Mouse (Mus musculus): ENCODE measurements around the gene Ubr4.
"Not testable (repeated sequence)": the region's sequence is repeated elsewhere in the genome, so short reads cannot be mapped to it uniquely, and the experiment has no call there.

The Ubr4 gene

DNA sequence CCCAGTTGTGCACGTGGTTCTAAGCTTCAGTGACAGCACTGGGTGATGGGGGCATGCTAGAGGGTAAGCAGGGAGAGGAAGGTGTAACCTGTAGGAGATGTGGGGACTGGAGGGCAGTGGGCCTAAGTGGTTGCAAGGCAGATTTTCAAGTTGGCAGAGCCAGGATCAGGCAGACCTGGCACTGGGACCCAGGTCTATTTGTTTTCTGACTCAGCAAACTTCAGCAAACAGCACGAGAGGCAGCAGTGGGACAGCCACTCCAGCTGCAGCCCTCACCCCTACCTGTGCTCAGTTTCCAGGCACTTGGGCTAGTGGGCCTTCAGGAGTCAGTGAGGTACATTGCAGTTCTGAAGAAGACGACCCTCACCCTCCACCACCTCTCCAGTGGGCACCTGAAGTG is 4.8 kb downstream of the Ubr4 start:
- DNase-seq (ENCODE audit: low spot score in 2 of 2): no peak

DNA sequence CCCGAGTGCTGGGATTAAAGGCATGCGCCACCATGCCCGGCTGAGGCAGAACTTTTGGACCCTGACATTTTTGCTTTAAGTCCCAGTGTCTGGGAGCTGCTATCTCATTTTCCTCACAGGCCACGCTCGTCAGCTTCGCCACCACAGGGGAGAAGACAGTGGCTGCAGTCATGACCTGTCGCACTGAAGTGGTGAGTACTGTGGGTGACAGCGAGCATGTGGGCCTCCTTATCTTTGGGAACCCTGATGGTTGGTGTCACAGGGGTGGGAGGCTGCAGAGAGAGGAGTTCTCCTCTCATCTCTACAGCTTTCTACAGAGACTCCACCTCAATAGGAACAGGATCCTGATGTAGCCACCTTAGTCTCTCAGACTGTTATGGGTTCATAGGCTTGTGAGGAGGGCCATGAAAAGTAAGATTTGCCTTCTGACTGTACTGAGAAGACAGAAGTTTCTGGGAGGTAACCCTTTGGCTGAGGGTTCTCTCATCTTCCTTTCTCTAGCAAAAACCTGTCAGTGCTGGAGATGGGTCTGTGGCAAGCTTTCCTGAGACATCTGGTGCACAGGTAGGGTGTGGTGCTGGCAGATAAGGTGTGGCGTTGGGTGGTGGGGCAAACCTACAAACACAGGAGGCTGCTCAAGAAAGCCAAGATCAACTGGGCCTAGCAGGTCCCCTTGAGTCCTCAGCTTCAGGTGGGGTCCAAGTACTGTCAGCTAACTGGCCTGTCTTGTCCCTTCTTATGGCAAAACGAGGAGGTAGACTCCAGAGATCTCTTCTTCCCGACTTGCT is 8.5 kb downstream of the Ubr4 start:
- peak in 1 of 2 experiments; percentile 25 for DNase-seq (ENCODE audit: low spot score in 2 of 2)

DNA sequence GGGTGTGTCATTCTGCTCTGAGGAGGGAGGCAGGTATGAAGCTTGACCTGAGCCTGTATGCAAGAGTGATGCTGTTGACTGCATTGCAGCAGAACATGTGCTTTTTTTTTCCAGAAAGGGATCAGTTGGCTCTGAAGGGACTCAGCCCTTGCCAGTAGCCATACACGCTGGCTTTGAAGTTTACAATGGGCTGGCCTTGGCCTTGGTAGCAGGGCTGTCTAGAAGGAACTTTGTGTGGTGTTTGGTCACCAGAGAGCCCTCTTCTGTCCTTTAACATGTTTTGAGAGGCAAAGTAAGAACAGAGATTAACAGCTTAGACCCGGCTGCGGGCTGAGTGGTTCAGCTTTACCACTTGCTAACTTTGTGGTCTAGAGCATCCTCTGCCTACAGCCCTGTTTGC is 14.9 kb downstream of the Ubr4 start:
- DNase-seq (ENCODE audit: low spot score in 2 of 2): no peak

DNA sequence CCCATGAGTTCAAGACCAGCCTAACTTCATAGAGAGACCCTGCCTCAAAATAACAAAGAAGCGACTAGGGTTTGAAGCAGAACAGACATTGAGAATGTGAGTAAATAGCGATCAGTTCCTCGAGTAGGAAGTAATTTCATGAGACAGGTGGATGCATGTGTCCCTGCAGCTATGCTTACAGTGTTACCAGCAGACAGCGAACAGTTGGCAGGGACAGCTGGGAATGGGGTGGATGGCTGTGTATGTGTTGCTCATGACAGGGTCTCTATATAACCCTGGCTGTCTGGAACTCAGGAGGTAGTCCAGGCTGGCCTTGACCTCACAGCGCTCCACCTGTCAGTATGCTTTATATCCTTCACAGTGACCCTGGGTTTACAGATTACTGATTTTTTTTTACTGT is 15.6 kb downstream of the Ubr4 start:
- no peak for DNase-seq (ENCODE audit: low spot score in 2 of 2)

DNA sequence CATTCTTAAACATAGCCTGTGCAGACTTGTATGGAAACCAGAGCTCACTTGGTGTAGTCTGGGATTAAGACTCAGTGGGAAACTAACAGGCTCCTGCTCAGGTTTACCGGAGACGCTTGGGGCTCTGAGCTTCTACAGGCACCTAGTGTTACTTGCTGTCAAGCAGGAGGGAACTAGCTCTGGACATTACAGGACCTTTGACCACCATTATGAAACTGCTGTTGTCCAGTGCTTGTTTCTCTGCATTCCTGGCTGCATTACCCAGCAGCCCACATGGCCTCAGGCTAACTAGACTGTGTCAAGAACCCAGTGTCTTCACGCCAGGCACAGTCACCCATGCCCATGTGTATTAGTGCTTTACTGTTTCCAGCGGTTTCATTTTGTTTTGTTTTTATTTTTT is 20.7 kb downstream of the Ubr4 start:
- DNase-seq (ENCODE audit: low spot score in 2 of 2): no peak

DNA sequence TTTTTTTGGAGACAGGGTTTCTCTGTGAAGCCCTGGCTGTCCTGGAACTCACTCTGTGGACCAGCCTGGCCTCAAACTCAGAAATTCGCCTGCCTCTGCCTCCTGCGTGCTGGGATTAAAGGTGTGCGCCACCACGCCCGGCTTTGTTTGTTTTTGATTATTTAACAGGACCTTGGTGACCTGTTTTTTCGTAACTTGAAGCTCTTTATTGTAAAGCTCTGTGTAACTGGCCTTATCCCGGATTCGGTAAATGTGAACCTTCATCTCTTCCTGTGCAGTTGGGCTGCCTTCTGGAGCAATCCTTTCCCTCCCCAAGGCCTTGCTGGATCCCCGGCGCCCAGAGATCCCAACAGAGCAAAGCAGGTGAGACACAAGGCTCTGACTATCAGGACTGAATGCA is 21.1 kb downstream of the Ubr4 start:
- no peak for DNase-seq (ENCODE audit: low spot score in 2 of 2)

DNA sequence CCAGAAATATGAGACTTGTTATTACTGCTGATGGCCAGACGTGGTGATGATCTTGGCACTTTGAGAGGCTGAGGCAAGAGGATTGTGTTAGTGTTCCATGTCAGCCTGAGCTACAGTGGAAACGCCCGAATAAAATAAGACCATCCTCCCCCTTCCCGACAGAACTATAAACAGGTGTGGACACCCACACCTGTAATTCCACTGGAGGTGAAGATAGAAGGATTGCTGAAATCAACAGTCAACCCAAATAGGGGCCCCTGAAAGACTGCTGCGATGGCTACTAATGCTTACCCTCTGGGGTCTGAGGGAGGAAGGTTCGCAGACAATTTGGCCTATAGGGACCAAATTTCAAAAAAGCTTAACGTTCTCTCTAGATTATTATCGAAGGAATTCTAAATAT is 27.3 kb downstream of the Ubr4 start:
- DNase-seq (ENCODE audit: low spot score in 2 of 2): no peak

DNA sequence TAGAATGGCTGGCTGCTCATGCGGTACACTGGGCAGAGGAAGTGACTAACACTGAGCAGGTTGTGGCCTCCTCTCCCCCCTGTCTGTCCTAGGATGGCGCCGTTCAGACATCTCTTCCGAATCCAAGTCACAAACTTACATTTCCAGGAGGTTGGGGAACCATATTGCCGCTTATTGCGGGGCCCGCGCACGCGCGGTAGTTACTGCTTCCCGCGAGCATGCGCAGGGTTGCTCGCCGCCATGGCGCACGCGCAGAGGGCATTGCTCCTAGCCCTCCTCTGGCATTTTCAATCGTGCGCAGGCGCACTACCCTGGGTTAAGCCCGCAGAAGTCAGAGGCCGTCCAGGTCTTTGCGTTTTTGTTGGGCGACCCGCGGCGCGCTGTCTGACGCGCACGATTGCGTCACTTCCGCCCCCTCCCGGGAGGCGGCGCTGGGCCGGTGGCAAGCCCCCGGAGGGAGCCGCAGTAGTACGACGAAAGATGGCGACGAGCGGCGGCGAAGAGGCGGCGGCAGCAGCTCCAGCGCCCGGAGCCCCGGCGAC is 27.9 kb downstream of the Ubr4 start:
- DNase-seq (ENCODE audit: low spot score in 2 of 2): peak; percentile 99 to 100

DNA sequence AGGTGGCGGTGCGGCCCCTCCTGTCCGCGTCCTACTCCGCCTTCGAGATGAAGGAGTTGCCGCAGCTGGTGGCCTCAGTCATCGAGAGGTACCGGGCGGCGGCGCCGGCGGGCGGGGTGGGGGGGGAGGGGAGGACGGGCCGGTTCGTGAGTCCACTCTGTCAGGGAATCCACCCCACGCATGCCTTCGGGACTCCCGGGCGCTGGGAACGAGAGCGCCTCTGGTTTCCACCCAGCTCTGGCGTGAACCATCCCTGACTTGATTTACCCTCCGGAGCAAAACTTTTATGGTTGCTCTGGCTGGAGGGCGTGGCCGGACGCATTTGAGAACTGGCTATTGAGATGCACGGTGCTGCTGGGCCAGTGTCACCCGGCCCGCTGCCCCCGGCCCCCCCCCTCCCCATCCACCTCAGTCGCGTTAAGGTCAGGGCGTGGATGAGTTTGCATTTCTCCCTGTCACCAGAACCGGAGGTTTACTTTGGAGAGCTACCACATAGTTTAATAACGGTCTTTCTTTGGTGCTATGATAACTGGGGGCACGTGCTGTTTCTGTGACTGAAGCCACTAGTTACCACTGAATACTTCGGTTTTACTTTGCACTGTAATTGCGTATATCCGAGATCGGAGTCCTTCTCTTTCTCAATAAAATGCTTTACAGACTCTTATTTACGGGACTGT is 28.5 kb downstream of the Ubr4 start:
- peak in 1 of 2 experiments; percentile 42 for DNase-seq (ENCODE audit: low spot score in 2 of 2)

DNA sequence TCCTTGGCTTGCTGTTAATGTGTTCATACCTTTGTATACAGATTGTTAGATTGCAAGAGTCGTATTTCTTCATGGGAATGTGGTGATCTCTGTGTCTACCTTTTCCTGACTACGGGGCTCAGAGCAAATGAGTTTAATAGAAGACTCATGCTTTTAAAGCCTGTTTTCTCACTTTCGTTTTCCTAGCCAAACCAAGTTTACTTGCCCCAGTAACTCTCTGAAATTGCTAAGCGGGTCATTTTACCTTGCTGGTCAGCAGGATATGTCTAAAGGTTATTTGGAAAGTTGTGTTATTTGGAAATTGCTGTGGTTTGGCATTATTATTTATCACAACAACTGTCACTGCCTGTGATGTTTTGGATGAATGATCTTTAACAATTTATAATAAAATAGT is 29.0 kb downstream of the Ubr4 start:
- no peak for DNase-seq (ENCODE audit: low spot score in 2 of 2)

DNA sequence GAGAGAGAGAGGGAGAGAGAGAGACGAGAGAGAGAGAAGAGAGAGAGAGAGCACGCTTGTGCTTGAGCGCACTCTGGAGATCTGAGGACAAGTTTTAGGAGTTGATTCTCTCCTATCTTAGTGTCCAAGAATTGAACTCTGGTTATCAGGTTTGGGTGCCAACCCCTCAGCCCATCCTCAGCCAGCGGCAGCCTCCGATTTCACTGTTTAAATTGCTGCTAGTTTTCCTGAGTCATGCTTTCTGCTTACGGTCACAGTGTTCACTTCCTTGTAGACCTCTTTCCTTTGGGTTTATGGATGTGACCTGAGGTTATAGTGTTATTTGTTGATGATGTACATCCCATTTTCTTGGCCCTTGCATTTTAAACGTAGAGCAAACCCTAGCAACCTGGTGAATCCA is 29.8 kb downstream of the Ubr4 start:
- no peak for DNase-seq (ENCODE audit: low spot score in 2 of 2)

DNA sequence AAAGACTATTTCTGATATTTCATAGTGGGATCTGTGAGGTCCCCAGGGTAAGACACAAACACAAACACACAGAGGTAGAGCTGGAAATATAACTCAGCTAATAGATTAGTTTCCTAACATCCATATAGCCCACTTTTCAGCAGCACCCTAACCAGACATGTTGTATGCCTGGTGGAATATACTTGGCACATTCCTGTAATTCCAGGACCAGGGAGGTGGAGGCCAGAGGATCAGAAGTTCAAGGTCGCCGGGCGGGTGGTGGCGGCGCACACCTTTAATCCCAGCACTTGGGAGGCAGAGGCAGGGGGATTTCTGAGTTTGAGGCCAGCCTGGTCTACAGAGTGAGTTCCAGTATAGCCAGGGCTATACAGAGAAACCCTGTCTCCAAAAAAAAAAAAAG is 33.4 kb downstream of the Ubr4 start:
- not testable (repeated sequence) for DNase-seq (ENCODE audit: low spot score in 2 of 2)

DNA sequence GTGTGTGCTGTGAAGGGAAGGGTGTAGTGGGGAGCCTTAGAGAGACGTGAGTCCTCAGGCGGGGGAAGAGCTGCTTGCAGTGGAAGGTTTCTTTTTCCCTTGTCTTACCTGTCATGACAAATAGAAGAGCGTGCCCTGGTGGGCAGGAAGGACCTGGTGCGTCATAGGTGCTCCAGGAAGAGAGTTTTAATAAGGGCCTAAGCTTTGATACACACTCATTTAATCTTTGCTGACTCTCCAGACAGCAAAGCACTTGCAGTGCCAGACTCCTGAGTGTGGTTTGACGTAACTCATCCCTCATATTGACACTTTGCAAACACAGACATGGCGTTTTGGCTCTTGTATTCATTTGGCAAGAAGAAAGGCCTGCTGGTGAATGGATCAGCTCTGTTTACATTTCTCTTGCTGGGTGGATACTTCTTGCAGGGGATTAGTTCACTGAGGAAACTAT is 34.5 kb downstream of the Ubr4 start:
- no peak for DNase-seq (ENCODE audit: low spot score in 2 of 2)

DNA sequence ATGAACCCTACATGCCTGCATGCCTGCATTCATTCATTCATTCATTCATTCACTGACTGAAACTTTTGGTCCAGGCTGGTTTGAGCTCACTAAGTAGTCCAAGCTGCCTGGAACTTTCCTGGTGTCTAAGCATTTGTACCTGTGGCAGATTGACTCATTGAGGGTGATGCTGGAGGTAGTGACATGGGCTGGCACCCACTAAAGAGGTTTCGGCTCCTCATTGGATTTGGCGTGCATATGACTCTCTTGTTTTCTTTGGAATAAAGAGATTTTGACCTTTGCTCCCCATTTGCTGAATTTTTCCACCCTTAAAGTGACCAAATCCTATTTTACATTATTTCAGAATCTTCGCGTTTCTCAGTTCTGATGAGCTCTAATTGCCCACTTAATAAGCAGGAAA is 37.1 kb downstream of the Ubr4 start:
- DNase-seq (ENCODE audit: low spot score in 2 of 2): no peak

DNA sequence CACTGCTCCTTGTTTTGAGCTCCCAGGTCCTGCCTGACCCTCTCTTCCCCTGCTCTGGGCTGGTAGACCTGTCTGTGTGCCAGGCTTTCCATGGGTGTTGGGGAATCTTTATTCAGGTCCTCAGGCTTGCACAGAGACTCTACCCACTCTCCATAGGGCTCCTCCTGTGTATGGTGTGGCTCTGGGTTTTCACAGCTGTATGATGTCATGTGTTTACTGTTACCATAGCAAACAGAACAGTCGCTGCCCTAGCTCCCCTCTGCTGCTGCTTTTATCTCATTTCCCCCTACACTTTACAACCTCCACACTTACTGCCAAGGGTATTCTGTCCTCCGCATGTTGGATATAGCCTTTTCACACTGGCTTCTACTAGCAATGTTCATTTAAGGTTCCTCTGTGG is 43.0 kb downstream of the Ubr4 start:
- no peak for DNase-seq (ENCODE audit: low spot score in 2 of 2)

DNA sequence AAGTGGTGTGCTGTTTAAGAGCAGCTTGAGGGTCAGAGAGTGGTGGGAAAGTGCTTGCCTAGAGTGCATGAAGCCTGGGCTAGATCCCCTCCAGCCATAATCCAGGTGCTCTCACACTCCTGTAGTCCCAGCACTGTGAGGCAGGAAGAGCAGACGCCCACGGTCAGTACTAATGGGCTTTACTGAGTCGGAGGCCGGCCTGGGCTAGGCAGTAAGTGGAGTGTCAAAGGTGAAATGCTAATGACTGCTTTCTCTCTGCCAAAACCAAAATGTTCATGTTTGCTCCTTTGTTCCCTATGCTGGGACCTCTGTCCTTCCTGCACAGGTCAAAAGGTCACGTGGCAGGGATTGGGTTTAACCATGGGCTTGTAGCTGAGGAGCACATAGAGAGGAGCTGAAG is 48.1 kb downstream of the Ubr4 start:
- no peak for DNase-seq (ENCODE audit: low spot score in 2 of 2)

DNA sequence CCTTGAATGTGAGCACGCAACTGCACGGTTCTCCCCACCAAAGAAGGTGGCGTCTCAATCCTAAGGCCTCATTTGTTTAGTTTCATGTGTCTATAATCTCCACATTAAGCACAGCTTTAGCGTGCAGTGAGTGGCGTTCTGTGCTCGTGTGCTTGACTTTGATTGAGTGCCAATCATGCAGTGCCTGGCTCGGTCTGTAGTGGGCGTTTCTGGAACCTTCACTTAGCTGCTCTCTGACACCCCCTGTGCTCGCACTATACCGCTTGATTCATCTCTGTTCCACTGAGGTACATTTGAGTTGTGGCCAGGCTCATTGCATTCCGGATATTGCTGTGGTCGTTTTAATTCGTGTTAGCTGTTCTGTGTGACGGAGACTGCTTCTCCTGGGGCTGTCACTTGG is 50.8 kb downstream of the Ubr4 start:
- DNase-seq (ENCODE audit: low spot score in 2 of 2): no peak

DNA sequence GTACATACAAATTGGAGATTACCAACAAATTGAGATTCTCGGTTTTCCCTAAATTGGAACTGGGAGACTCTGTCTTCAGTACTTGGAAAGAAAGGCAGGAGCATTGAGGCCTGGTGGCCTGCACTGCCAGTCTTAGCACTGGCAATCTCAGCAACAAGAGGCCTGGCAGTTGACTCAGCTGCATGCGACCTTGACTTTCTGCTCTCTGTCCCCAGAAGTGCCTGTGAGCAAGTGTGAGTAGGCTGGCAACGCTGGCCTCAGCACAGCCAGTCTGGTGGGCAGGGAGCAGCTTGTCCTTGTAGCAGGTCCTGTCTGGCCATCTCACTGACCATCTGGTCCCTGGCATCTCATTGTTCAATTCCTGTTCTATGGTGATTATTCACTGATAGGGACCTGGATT is 58.9 kb downstream of the Ubr4 start:
- no peak for DNase-seq (ENCODE audit: low spot score in 2 of 2)

DNA sequence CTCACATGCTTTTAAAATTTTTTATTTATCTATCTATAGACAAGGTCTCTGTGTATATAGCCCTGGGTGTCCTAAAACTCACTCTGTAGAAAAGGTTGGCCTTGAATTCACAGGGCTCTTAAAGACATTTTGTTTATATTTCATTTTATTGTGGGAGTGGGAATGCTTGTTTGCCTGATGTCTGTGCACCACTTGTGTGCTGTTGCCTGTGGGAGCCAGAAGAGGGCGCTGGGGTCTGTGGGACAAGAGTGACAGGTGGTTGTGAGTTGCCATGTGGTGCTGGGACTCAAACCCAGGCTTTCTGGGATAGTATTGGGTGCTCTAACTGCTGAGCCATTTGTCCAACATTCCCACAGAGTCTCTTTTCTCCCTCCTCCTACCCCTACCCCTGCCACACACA is 65.5 kb downstream of the Ubr4 start:
- no peak for DNase-seq (ENCODE audit: low spot score in 2 of 2)

DNA sequence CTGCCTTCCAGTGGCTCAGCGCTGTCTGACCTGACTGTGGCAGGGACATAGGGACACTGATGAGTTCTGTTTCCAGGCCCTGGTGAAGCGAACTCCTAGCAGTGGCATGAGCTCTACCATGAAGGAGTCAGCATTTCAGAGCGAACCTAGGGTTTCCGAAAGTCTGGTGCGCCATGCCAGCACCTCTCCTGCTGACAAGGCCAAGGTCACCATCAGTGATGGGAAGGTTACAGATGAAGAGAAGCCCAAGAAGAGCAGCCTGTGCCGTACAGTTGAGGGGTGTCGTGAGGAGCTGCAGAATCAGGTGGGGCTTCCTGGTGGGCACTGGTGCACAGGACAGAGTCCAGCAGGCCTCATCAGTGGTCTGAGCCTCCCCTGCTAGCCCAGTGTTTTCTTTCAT is 69.2 kb downstream of the Ubr4 start:
- DNase-seq (ENCODE audit: low spot score in 2 of 2): no peak

DNA sequence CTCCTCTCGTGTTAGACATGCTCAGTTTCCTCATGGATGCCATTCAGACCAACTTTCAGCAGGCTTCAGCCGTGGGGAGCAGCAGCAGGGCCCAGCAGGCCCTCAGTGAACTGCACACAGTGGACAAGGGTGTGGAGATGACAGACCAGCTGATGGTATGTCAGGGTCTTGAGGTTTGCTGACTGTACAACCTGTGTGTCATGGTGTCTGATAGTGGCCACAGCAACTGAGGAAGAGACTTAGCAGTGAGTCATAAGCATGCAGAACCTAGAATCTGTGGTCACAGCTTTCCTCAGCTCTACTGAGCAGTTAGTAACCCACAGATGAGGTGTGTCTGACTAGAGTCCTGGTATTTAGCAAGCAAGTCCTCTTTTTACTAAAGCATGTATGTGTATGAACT is 70.0 kb downstream of the Ubr4 start:
- DNase-seq (ENCODE audit: low spot score in 2 of 2): no peak

DNA sequence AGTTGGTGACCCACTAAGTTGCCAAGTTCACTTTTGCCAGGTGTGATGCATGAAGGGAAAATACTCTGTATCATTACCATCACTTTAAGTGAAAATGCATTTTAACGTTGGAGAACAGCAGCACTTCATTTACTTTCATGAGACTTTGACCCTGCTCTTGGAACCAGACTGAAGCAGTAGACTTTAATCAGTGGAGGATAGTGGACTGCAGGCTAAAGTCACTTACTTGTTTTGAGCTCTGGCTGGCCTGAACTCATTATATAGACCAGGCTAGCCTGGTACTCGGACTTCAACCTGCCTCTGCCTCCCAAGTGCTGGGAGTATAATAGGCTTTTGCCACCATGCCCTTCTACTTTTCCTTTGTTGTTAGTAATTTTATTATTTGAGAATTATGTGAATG is 70.9 kb downstream of the Ubr4 start:
- DNase-seq (ENCODE audit: low spot score in 2 of 2): no peak

DNA sequence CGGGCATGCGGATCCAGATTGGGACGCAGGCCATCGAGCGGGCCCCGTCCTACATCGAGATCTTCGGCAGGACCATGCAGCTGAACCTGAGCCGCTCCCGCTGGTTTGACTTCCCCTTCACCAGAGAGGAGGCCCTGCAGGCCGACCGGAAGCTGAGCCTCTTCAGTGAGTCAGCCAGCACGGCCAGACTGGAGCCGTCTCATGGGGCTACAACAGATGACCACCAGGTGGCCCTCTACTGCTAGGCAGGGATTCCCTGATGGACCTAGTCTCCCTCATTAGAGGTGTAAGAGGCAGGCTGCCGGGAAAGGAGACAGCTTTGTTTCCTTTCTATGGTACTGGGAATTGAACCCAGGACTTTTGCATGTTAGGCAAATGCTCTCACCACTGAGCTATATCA is 77.8 kb downstream of the Ubr4 start:
- DNase-seq (ENCODE audit: low spot score in 2 of 2): peak; percentile 66 to 83
